Mouse (Mus musculus): ENCODE results near the gene Ehbp1l1. TPM values are rescaled to one million over a fixed set of nuclear protein-coding genes. Genes with fewer than 3 reads are reported as not detected.

The Ehbp1l1 gene
- polyA plus RNA-seq, 1 experiment from 2014 or later, result 6.7 TPM

Small RNA genes lying within 50 kb of the gene (microRNA-seq; reads per million reads assigned to microRNA genes)
- gene Mir6987, result 1.4 reads per million

Other genes starting within 250 kb of the Ehbp1l1 start
- gene Mus81, start 237.9 kb downstream of the Ehbp1l1 start, polyA plus RNA-seq (2015; fragmentation: Nextera tagmentation; extraction: Ambion mirVana), result 42.6 and 49.7 TPM in 2 replicates
- 3,676 and 3,692 TPM in 2 replicates for gene Cfl1, start 235.9 kb downstream of the Ehbp1l1 start, polyA plus RNA-seq (2015; fragmentation: Nextera tagmentation; extraction: Ambion mirVana)
- gene 1700020D05Rik, start 222.5 kb downstream of the Ehbp1l1 start, polyA plus RNA-seq (2015; fragmentation: Nextera tagmentation; extraction: Ambion mirVana), result 0.58 TPM in 1 of 2 replicates, not detected in the other
- 80.3 and 81.1 TPM in 2 replicates for gene Snx32, start 215.8 kb downstream of the Ehbp1l1 start, polyA plus RNA-seq (2015; fragmentation: Nextera tagmentation; extraction: Ambion mirVana)
- 0.21 TPM in 1 of 2 replicates, not detected in the other for gene Ovol1, start 165.7 kb downstream of the Ehbp1l1 start, polyA plus RNA-seq (2015; fragmentation: Nextera tagmentation; extraction: Ambion mirVana)
- gene Ap5b1, start 158.3 kb downstream of the Ehbp1l1 start, polyA plus RNA-seq (2015; fragmentation: Nextera tagmentation; extraction: Ambion mirVana), result 2.2 and 2.9 TPM in 2 replicates
- gene Rnaseh2c, start 124.4 kb downstream of the Ehbp1l1 start, polyA plus RNA-seq (2015; fragmentation: Nextera tagmentation; extraction: Ambion mirVana), result 71.2 and 80.6 TPM in 2 replicates
- 77.2 and 79.7 TPM in 2 replicates for gene Kat5, start 116.1 kb downstream of the Ehbp1l1 start, polyA plus RNA-seq (2015; fragmentation: Nextera tagmentation; extraction: Ambion mirVana)
- gene Rela, start 88.8 kb downstream of the Ehbp1l1 start, polyA plus RNA-seq (2015; fragmentation: Nextera tagmentation; extraction: Ambion mirVana), result 30.1 and 35.2 TPM in 2 replicates
- gene Sipa1, start 62.6 kb downstream of the Ehbp1l1 start, polyA plus RNA-seq (2015; fragmentation: Nextera tagmentation; extraction: Ambion mirVana), result 15.0 and 15.4 TPM in 2 replicates
- 11.6 and 14.4 TPM in 2 replicates for gene Map3k11, start 37.6 kb downstream of the Ehbp1l1 start, polyA plus RNA-seq (2015; fragmentation: Nextera tagmentation; extraction: Ambion mirVana)
- gene Pcnx3, start 37.4 kb downstream of the Ehbp1l1 start, polyA plus RNA-seq (2015; fragmentation: Nextera tagmentation; extraction: Ambion mirVana), result 21.3 and 24.4 TPM in 2 replicates
- gene Kcnk7, start 21.9 kb downstream of the Ehbp1l1 start, polyA plus RNA-seq (2015; fragmentation: Nextera tagmentation; extraction: Ambion mirVana), result 0.44 and 0.63 TPM in 2 replicates
- 184 and 187 TPM in 2 replicates for gene Fam89b, start 3.3 kb upstream of the Ehbp1l1 start, polyA plus RNA-seq (2015; fragmentation: Nextera tagmentation; extraction: Ambion mirVana)
- gene Ltbp3, start 14.6 kb upstream of the Ehbp1l1 start, polyA plus RNA-seq (2015; fragmentation: Nextera tagmentation; extraction: Ambion mirVana), result 10.6 and 11.2 TPM in 2 replicates
- gene Scyl1, start 45.1 kb upstream of the Ehbp1l1 start, polyA plus RNA-seq (2015; fragmentation: Nextera tagmentation; extraction: Ambion mirVana), result 67.6 and 72.4 TPM in 2 replicates
- gene Frmd8, start 149.0 kb upstream of the Ehbp1l1 start, polyA plus RNA-seq (2015; fragmentation: Nextera tagmentation; extraction: Ambion mirVana), result 17.5 and 19.3 TPM in 2 replicates
- 2.6 and 2.8 TPM in 2 replicates for gene Slc25a45, start 151.5 kb upstream of the Ehbp1l1 start, polyA plus RNA-seq (2015; fragmentation: Nextera tagmentation; extraction: Ambion mirVana)
- gene Tigd3, start 167.8 kb upstream of the Ehbp1l1 start, polyA plus RNA-seq (2015; fragmentation: Nextera tagmentation; extraction: Ambion mirVana), result 15.2 and 15.9 TPM in 2 replicates
- 128 and 137 TPM in 2 replicates for gene Dpf2, start 186.7 kb upstream of the Ehbp1l1 start, polyA plus RNA-seq (2015; fragmentation: Nextera tagmentation; extraction: Ambion mirVana)
- 11.5 and 12.4 TPM in 2 replicates for gene Cdc42ep2, start 198.5 kb upstream of the Ehbp1l1 start, polyA plus RNA-seq (2015; fragmentation: Nextera tagmentation; extraction: Ambion mirVana)
- gene Pola2, start 237.9 kb upstream of the Ehbp1l1 start, polyA plus RNA-seq (2015; fragmentation: Nextera tagmentation; extraction: Ambion mirVana), result 22.6 and 24.2 TPM in 2 replicates

All from hindbrain, embryonic 13.5 days (tissue).